Mouse (Mus musculus) stomach, embryonic 14.5 days (tissue): Measurements from ENCODE around the gene Rps27rt. TPM values are rescaled to one million over a fixed set of nuclear protein-coding genes. Genes with fewer than 3 reads are reported as not detected.
A peak's percentile ranks its signal among the peaks of the same experiment; 100 is the strongest.

Experiments
- ATAC-seq: fragments of 200-750 bp; cut with Nextera tagmentation; 2 replicates; pipeline ENCODE4 v1.8.0; 2017; ENCODE audit warnings: low read depth, moderate TSS enrichment; ENCODE audit not compliant: insufficient number of reproducible peaks, insufficient read depth, low FRiP score
- H3K27ac ChIP-seq: fragments of 300-500 bp; sonication (generic); 2 replicates; pipeline ENCODE4 v1.5.1; 2014; ENCODE audit warnings: mild to moderate bottlenecking, low read length, moderate library complexity, mixed read lengths
- H3K27me3 ChIP-seq: fragments of 300-500 bp; sonication (generic); 2 replicates; pipeline ENCODE4 v1.6.1; 2014; ENCODE audit warnings: low read length, control low read depth, mixed read lengths; ENCODE audit not compliant: control insufficient read depth, insufficient read depth
- H3K36me3 ChIP-seq: fragments of 300-500 bp; sonication (generic); 2 replicates; pipeline ENCODE4 v1.6.1; 2014; ENCODE audit warnings: mild to moderate bottlenecking, control low read depth, low read length, moderate library complexity, mixed read lengths; ENCODE audit not compliant: control insufficient read depth, insufficient read depth
- H3K4me1 ChIP-seq: fragments of 300-500 bp; sonication (generic); 2 replicates; pipeline ENCODE4 v1.6.1; 2014; ENCODE audit warnings: low read length, control low read depth, mixed read lengths; ENCODE audit not compliant: control insufficient read depth, insufficient read depth
- H3K4me2 ChIP-seq: fragments of 300-500 bp; sonication (generic); replicated peaks from 2 replicates; pipeline ENCODE4 v1.6.1; 2014; ENCODE audit warnings: low read depth, low read length, control low read depth
- H3K4me3 ChIP-seq: fragments of 300-500 bp; sonication (generic); 2 replicates; pipeline ENCODE4 v1.5.1; 2014; ENCODE audit warnings: low read depth, low read length, control low read depth
- H3K9ac ChIP-seq: fragments of 300-500 bp; sonication (generic); replicated peaks from 2 replicates; pipeline ENCODE4 v1.6.1; 2014; ENCODE audit warnings: low read depth, mild to moderate bottlenecking, control low read depth, low read length, moderate library complexity, mixed read lengths
- H3K9me3 ChIP-seq: fragments of 300-500 bp; sonication (generic); 2 replicates; pipeline ENCODE4 v1.6.1; 2016; ENCODE audit warnings: low read depth, low read length, control low read depth; ENCODE audit not compliant: control insufficient read depth
- WGBS: fragments of 180-500 bp; shearing (Covaris S2); extraction: QIAGEN DNeasy Blood & Tissue Kit; methylation state at CpG from one replicate; pipeline ENCODE4 v1.1.7; 2014; 5-methylcytosine and 5-hydroxymethylcytosine counted together
- polyA plus RNA-seq: library from polyadenylated mRNA; unstranded; fragments of >200 nt; fragmentation: Nextera tagmentation; extraction: Ambion mirVana; gene quantifications from 2 replicates; pipeline ENCODE4 v1.2.1, GENCODE M21; 2014

Rps27rt gene
- polyA plus RNA-seq, 1 experiment from 2014 or later: 625 TPM

- Histone ChIP-seq H3K9me3 (no peaks in the 10 kb centered on the region), H3K9ac (no peak overlapping the region), H3K27me3 (no peaks in the 10 kb centered on the region), H3K4me3 (peak overlapping the region; percentile 76), H3K36me3 (no peaks in the 10 kb centered on the region), H3K4me2 (peak overlapping the region; percentile 95), H3K27ac (no peak overlapping the region), H3K4me1 (no peaks in the 10 kb centered on the region)
- 25% methylated on average over 13 of the region's 13 CpGs for WGBS
- no peak for ATAC-seq
Measured at GRCm38 (mm10) chr9:114932607-114933006, 49.9 kb downstream of the Rps27rt start.

Other genes with a start within 250 kb of the Rps27rt start
- 97.4 and 101 TPM in 2 replicates for gene Cmtm7, start 200.9 kb downstream of the Rps27rt start, polyA plus RNA-seq
- 54.3 and 58.8 TPM in 2 replicates for gene Cmtm8, start 138.6 kb downstream of the Rps27rt start, polyA plus RNA-seq
- gene Gpd1l, start 48.8 kb downstream of the Rps27rt start, polyA plus RNA-seq: 11.7 TPM in 2 replicates
- gene Osbpl10, start 4.2 kb downstream of the Rps27rt start, polyA plus RNA-seq: 1.6 and 2.1 TPM in 2 replicates